Mouse (Mus musculus) embryonic fibroblast, embryonic 13.5 days (primary cell): ENCODE measurements around the gene Uba3.

ENCODE experiments used
- CTCF ChIP-seq: IDR thresholded peaks from 2 replicates; pipeline ENCODE4 v1.5.1; 2011; ENCODE audit warnings: mild to moderate bottlenecking, control low read depth, low read length, moderate library complexity, borderline replicate concordance; ENCODE audit not compliant: insufficient read depth
- POLR2A ChIP-seq: IDR thresholded peaks from 2 replicates; pipeline ENCODE4 v1.6.1; 2011; ENCODE audit warnings: low read depth, mild to moderate bottlenecking, control low read depth, low read length, moderate library complexity

DNA sequence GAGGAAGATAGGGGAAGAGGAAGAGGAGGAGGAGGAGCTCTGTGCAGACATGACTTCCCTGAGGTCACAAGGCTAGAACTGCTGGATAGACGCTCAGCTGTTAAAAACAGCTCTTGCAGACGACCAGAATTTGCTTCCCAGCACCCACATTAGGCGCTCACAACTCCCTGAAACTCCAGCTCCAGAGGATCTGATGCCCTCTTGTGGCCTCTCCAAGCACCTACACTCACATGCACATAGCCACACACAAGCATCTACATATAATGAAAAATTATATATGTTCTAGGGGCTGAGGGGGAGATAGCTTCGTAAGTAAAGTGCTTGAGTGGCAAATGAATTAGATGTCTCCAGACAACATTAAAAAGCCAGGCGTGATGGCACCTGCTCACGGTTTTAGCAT, 33.9 kb upstream of the Uba3 start:
- TF ChIP-seq POLR2A (no peak), CTCF (no peak)
